ENCODE assay signal across 10 mouse cellular contexts in the genomic region with DNA sequence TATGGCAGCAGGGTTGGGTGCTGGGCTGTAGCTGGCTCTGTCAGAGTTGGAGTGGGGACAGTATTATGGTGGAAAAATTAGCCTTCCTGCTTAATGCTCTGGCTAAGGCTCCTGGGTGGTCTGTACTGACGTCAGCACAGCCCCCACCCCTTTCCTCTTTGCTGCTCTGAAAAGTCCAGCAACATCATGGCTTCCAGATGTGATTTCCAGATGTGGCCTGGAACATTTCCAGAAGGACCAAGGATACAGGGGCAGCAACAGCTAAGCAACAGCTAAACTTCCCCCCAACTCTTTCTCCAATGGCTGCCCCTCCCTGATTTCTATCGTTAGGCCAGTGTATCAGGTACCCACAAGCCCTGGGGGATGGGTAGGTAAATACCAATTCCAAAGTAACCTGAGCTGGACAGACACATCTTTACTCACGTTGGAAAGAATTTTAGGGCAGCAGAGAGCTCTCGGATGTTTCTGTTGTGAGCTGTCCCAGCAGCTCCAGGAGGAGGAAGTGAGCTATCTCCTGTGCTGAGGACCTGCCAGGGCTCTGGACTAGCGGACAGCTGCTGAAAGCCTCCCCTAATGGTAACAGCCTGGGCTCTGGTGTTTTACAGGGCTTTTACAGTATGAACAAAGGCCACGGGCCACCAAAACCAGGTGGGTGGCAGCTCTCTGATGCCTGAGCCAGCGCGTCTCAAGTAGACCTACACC. TPM values are rescaled to one million over a fixed set of nuclear protein-coding genes. Genes with fewer than 3 reads are reported as not detected.
A peak's percentile ranks its signal among the peaks of the same experiment; 100 is the strongest.
DNase-seq lines count a peak whose midpoint lies in the region; ATAC-seq and TF ChIP-seq lines count a peak whose summit lies in the region.
"Had no signal": no experiment of that assay in that cellular context is flagged by ENCODE, and none has a peak within 500 bp of the region (broad histone marks: within the 10 kb centered on the region; RNA-seq: fewer than 3 reads in every experiment).

No protein-coding gene starts in this region.

- TF ChIP-seq CTCF in layer of hippocampus, adult 2 months (conservative IDR thresholded peaks at IDR 0.05): no peak

- H3K27me3 ChIP-seq in hindbrain, embryonic 10.5 days (ENCODE audit: insufficient read depth, poor library complexity, severe bottlenecking): no peaks in the 10 kb centered on the region
- no peaks in the 10 kb centered on the region for H3K27me3 ChIP-seq in hindbrain, embryonic 16.5 days (replicated peaks; ENCODE audit: control insufficient read depth, insufficient read depth, low read length)
- H3K27me3 ChIP-seq in limb, embryonic 12.5 days: no peaks in the 10 kb centered on the region

- DNase-seq in hindbrain, embryonic 10.5 days (ENCODE audit: low spot score): peak; percentile 12
- peak; percentile 53 for DNase-seq in embryo, embryonic 10 days (ENCODE audit: low spot score)
- DNase-seq in heart, adult 18-20 months: peak; percentile 70 to 86
- DNase-seq in retina, embryonic 14.5 days (ENCODE audit: low spot score): no peak
- DNase-seq in layer of hippocampus, adult 2 months (ENCODE audit: low spot score in 2 of 2): no peak
- DNase-seq in thymus, adult 18-20 months: no peak
- DNase-seq: B cell, adult 2 months had no signal

- no peaks in the 10 kb centered on the region for H3K36me3 ChIP-seq in hindbrain, embryonic 10.5 days
- no peaks in the 10 kb centered on the region for H3K36me3 ChIP-seq in hindbrain, embryonic 16.5 days (ENCODE audit: control insufficient read depth, insufficient read depth, low read length)
- no peaks in the 10 kb centered on the region for H3K36me3 ChIP-seq in limb, embryonic 12.5 days

- no peak for ATAC-seq in hindbrain, embryonic 16.5 days
- peak; percentile 88 for ATAC-seq in limb, embryonic 12.5 days (ENCODE audit: insufficient number of reproducible peaks, insufficient read depth, low FRiP score, low TSS enrichment, low read depth)
- ATAC-seq: forebrain, embryonic 14.5 days had no signal

- no peak overlapping the region for H3K9ac ChIP-seq in hindbrain, embryonic 16.5 days (ENCODE audit: low read depth, low read length)
- H3K9ac ChIP-seq in limb, embryonic 12.5 days (replicated peaks): no peak overlapping the region

- H3K27ac ChIP-seq in hindbrain, embryonic 10.5 days: peak overlapping the region; percentile 16; the same call in 1 of the 2 replicates
- H3K27ac ChIP-seq in hindbrain, embryonic 16.5 days (ENCODE audit: low read depth, low read length): no peak overlapping the region
- peak overlapping the region; percentile 95 for H3K27ac ChIP-seq in limb, embryonic 12.5 days
- no peak overlapping the region for H3K27ac ChIP-seq in layer of hippocampus, adult 2 months

- WGBS in hindbrain, embryonic 10.5 days: 67% methylated on average over 8 of the region's 8 CpGs
- 75% methylated on average over 8 of the region's 8 CpGs for WGBS in hindbrain, embryonic 16.5 days
- 13% methylated on average over 8 of the region's 8 CpGs for WGBS in limb, embryonic 12.5 days

- H3K4me1 ChIP-seq in hindbrain, embryonic 10.5 days (replicated peaks): 0 out of 2 replicates have a peak, but pooled peaks cover 8% of the 10 kb centered on the region
- no peaks in the 10 kb centered on the region for H3K4me1 ChIP-seq in hindbrain, embryonic 16.5 days (ENCODE audit: control insufficient read depth, insufficient read depth, low read depth, low read length)
- H3K4me1 ChIP-seq in limb, embryonic 12.5 days (replicated peaks): peaks cover 26% of the 10 kb centered on the region

- no peak overlapping the region for H3K4me3 ChIP-seq in hindbrain, embryonic 10.5 days
- no peak overlapping the region for H3K4me3 ChIP-seq in hindbrain, embryonic 16.5 days (ENCODE audit: low read length)
- no peak overlapping the region for H3K4me3 ChIP-seq in limb, embryonic 12.5 days (replicated peaks)
- no peak overlapping the region for H3K4me3 ChIP-seq in layer of hippocampus, adult 2 months

- H3K9me3 ChIP-seq in hindbrain, embryonic 10.5 days: no peaks in the 10 kb centered on the region
- H3K9me3 ChIP-seq in hindbrain, embryonic 16.5 days (ENCODE audit: control insufficient read depth, low read length): no peaks in the 10 kb centered on the region
- H3K9me3 ChIP-seq in limb, embryonic 12.5 days: no peaks in the 10 kb centered on the region

- no peak overlapping the region for H3K4me2 ChIP-seq in hindbrain, embryonic 16.5 days (ENCODE audit: low read length)
- peak overlapping the region; percentile 40 for H3K4me2 ChIP-seq in limb, embryonic 12.5 days

RNA-seq across cellular contexts. Expression of a gene that starts 49.3 kb away (rescaled TPM):
- 7.9 and 10.6 TPM in 2 replicates for polyA plus RNA-seq in hindbrain, embryonic 10.5 days (2016; fragmentation: Nextera tagmentation; extraction: Ambion mirVana)
- polyA plus RNA-seq in hindbrain, embryonic 16.5 days (2015; fragmentation: Nextera tagmentation; extraction: Ambion mirVana): 13.5 and 17.1 TPM in 2 replicates
- total RNA-seq in heart, adult 18-20 months (2021): 1 to 10 TPM; 3.9 to 4.1 TPM
- 10.4 and 10.7 TPM in 2 replicates for polyA plus RNA-seq in limb, embryonic 12.5 days (2016; fragmentation: Nextera tagmentation; extraction: Ambion mirVana)
- total RNA-seq in layer of hippocampus, adult 2 months (2021): 10 to 100 TPM; 29.3 to 31.1 TPM

Comparison
In these comparisons a context has a peak if more than half of its experiments do, and no peak if none do; other contexts are left out.
1. H3K27ac ChIP-seq: peak in hindbrain, embryonic 10.5 days (single experiment) and limb, embryonic 12.5 days (single experiment); none in hindbrain, embryonic 16.5 days (single experiment) and layer of hippocampus, adult 2 months (single experiment).
2. DNase-seq: peak in hindbrain, embryonic 10.5 days (single experiment), embryo, embryonic 10 days (single experiment) and heart, adult 18-20 months (2 of 2); none in retina, embryonic 14.5 days (single experiment), layer of hippocampus, adult 2 months (0 of 2) and thymus, adult 18-20 months (0 of 2).